Mouse (Mus musculus) G1E (cell line): ENCODE results near the gene Eapp.
"Not testable (repeated sequence)": the region's sequence is repeated elsewhere in the genome, so short reads cannot be mapped to it uniquely, and the experiment has no call there.

ENCODE experiments used
- CTCF ChIP-seq: IDR thresholded peaks from 2 replicates; pipeline ENCODE4 v1.5.1; 2012; ENCODE audit warnings: low read depth, low read length, inconsistent platforms, mixed read lengths
- TAL1 ChIP-seq: conservative IDR thresholded peaks from 2 replicates; pipeline ENCODE4 v1.6.1; 2012; ENCODE audit warnings: low read depth, low read length, inconsistent platforms, mixed read lengths

- not testable (repeated sequence) for TF ChIP-seq CTCF, TAL1
Measured at GRCm38 (mm10) chr12:54734307-54735131, 38.8 kb upstream of the Eapp start.
